ENCODE assay signal across 8 mouse cellular contexts in the genomic region with DNA sequence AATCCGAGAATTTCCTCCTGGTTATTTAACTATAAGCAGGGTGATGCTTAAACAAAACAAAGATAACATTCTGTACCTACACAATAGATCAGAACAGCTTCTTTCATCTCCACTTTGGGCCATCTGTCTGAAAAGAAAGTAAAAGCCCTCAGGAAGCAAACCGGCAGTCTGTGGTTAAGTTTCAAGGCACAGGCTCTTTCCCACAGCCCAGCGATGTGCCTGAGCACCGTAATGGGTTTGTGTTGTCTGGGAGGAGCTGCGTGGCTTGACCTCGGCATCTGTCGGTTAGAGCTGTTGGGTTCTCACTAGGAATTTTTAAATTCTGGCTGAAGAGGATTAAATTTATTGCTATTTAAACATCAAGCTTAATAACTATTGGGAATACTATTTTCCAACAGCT.
DNase-seq lines count a peak whose midpoint lies in the region; ATAC-seq and TF ChIP-seq lines count a peak whose summit lies in the region.

No protein-coding gene starts in this region.

- no peaks in the 10 kb centered on the region for H3K36me3 ChIP-seq in heart, postnatal 0 days (replicated peaks; ENCODE audit: control insufficient read depth, insufficient read depth, low read length)
- no peaks in the 10 kb centered on the region for H3K36me3 ChIP-seq in midbrain, postnatal 0 days (ENCODE audit: insufficient read depth, low read length)

- no peak for ATAC-seq in heart, postnatal 0 days (ENCODE audit: insufficient read depth, low read depth)
- ATAC-seq in inflammation-experienced regulatory T-cells, adult 6 months = peak; percentile 78
- no peak for ATAC-seq in midbrain, postnatal 0 days (ENCODE audit: low FRiP score)
- ATAC-seq in erythroid progenitor cell, adult 5-6 weeks (replicated peaks; ENCODE audit: low FRiP score, poor library complexity, severe bottlenecking) = no peak

- no peaks in the 10 kb centered on the region for H3K27me3 ChIP-seq in heart, postnatal 0 days (ENCODE audit: control insufficient read depth, insufficient read depth, low read length)
- no peaks in the 10 kb centered on the region for H3K27me3 ChIP-seq in midbrain, postnatal 0 days (ENCODE audit: insufficient read depth, low read length)

- DNase-seq in heart, postnatal 0 days (ENCODE audit: low spot score) = no peak
- DNase-seq in heart, postnatal 25 days (ENCODE audit: low spot score) = no peak
- DNase-seq in midbrain, postnatal 0 days (ENCODE audit: low spot score) = no peak
- DNase-seq in adipocyte (ENCODE audit: low spot score) = no peak
- DNase-seq in right cerebral cortex, postnatal 14 days = no peak

- no peaks in the 10 kb centered on the region for H3K4me1 ChIP-seq in heart, postnatal 0 days (ENCODE audit: control insufficient read depth, insufficient read depth)
- peaks cover 3% of the 10 kb centered on the region; the same call in 1 of the 2 replicates for H3K4me1 ChIP-seq in brown adipose tissue, adult 24 weeks (ENCODE audit: control insufficient read depth, insufficient read depth, insufficient read length, low read length)
- peaks cover 11% of the 10 kb centered on the region; the same call in 1 of the 2 replicates for H3K4me1 ChIP-seq in midbrain, postnatal 0 days (ENCODE audit: insufficient read depth, low read length)

- WGBS in heart, postnatal 0 days = 57% methylated on average over 7 of the region's 7 CpGs
- 14% methylated on average over 7 of the region's 7 CpGs for WGBS in midbrain, postnatal 0 days

- TF ChIP-seq CTCF in heart, postnatal 0 days (IDR thresholded peaks at IDR 0.05; ENCODE audit: low read depth) = no peak
- TF ChIP-seq CTCF in midbrain, postnatal 0 days (IDR thresholded peaks at IDR 0.05) = no peak

- 0 out of 2 replicates have a peak overlapping the region, but pooled peaks have one; percentile 6 for H3K27ac ChIP-seq in heart, postnatal 0 days (ENCODE audit: low read depth)
- no peak overlapping the region for H3K27ac ChIP-seq in brown adipose tissue, adult 24 weeks (replicated peaks; ENCODE audit: low read depth, low read length)
- peak overlapping the region; percentile 38 for H3K27ac ChIP-seq in midbrain, postnatal 0 days (ENCODE audit: low read depth, low read length)

- TF ChIP-seq EP300 in heart, postnatal 0 days (IDR thresholded peaks at IDR 0.05; ENCODE audit: low read depth) = no peak

- H3K9ac ChIP-seq in heart, postnatal 0 days (replicated peaks; ENCODE audit: low read depth, low read length) = no peak overlapping the region
- no peak overlapping the region for H3K9ac ChIP-seq in midbrain, postnatal 0 days (replicated peaks; ENCODE audit: low read length, poor library complexity, severe bottlenecking)

- H3K4me3 ChIP-seq in heart, postnatal 0 days (ENCODE audit: low read depth, low read length) = peak overlapping the region; percentile 38
- H3K4me3 ChIP-seq in brown adipose tissue, adult 24 weeks (ENCODE audit: insufficient read depth, low read depth, low read length) = peak overlapping the region; percentile 36; the same call in 1 of the 2 replicates
- no peak overlapping the region for H3K4me3 ChIP-seq in midbrain, postnatal 0 days (ENCODE audit: low read depth, low read length)

- intact Hi-C loops in heart, postnatal 25 days (cut with DNase I) = no loop called here

- peak overlapping the region; percentile 50 for H3K4me2 ChIP-seq in heart, postnatal 0 days (ENCODE audit: low read depth, low read length)
- peak overlapping the region; percentile 7; the same call in 1 of the 2 replicates for H3K4me2 ChIP-seq in midbrain, postnatal 0 days (ENCODE audit: low read depth, low read length, poor library complexity, severe bottlenecking)

- H3K9me3 ChIP-seq in heart, postnatal 0 days (replicated peaks; ENCODE audit: control insufficient read depth, low read length) = no peaks in the 10 kb centered on the region
- no peaks in the 10 kb centered on the region for H3K9me3 ChIP-seq in midbrain, postnatal 0 days (ENCODE audit: low read length)
